Mouse (Mus musculus): ENCODE results near the gene Adgrf5.
"Not testable (repeated sequence)": the region's sequence is repeated elsewhere in the genome, so short reads cannot be mapped to it uniquely, and the experiment has no call there.

The Adgrf5 gene

GRCm38 (mm10) chr17:43460245-43461181 lies 100.3 kb downstream of the Adgrf5 start:
- peak; percentile 41 for DNase-seq (ENCODE audit: low spot score)

GRCm38 (mm10) chr17:43470039-43470438 lies 109.8 kb downstream of the Adgrf5 start:
- DNase-seq (ENCODE audit: low spot score), result no peak

- DNase-seq (ENCODE audit: low spot score), result no peak
These were observed 112.3 kb downstream of the Adgrf5 start for GRCm38 (mm10) chr17:43472558-43472957.

GRCm38 (mm10) chr17:43474775-43475174 lies 114.5 kb downstream of the Adgrf5 start:
- DNase-seq (ENCODE audit: low spot score), result no peak

GRCm38 (mm10) chr17:43477621-43478020 lies 117.4 kb downstream of the Adgrf5 start:
- no peak for DNase-seq (ENCODE audit: low spot score)

- no peak for DNase-seq (ENCODE audit: low spot score)
These were observed 125.7 kb downstream of the Adgrf5 start for GRCm38 (mm10) chr17:43485982-43486381.

GRCm38 (mm10) chr17:43488439-43489151 lies 128.3 kb downstream of the Adgrf5 start:
- DNase-seq (ENCODE audit: low spot score), result no peak

GRCm38 (mm10) chr17:43490371-43490770 lies 130.1 kb downstream of the Adgrf5 start:
- DNase-seq (ENCODE audit: low spot score), result not testable (repeated sequence)

- DNase-seq (ENCODE audit: low spot score), result no peak
These were observed 135.3 kb downstream of the Adgrf5 start for GRCm38 (mm10) chr17:43495502-43495901.

- DNase-seq (ENCODE audit: low spot score), result no peak
These were observed 137.3 kb downstream of the Adgrf5 start for GRCm38 (mm10) chr17:43497521-43497920.

GRCm38 (mm10) chr17:43500513-43500912 lies 140.3 kb downstream of the Adgrf5 start:
- no peak for DNase-seq (ENCODE audit: low spot score)

GRCm38 (mm10) chr17:43501223-43501622 lies 141.0 kb downstream of the Adgrf5 start:
- no peak for DNase-seq (ENCODE audit: low spot score)

- no peak for DNase-seq (ENCODE audit: low spot score)
These were observed 141.4 kb downstream of the Adgrf5 start for GRCm38 (mm10) chr17:43501631-43502030.

GRCm38 (mm10) chr17:43502592-43502991 lies 142.3 kb downstream of the Adgrf5 start, which contains the start of gene Mep1a:
Mep1a (minus strand) TSS chr17:43502812.
- DNase-seq (ENCODE audit: low spot score), result no peak

GRCm38 (mm10) chr17:43503861-43504593 lies 143.8 kb downstream of the Adgrf5 start:
- DNase-seq (ENCODE audit: low spot score), result no peak

GRCm38 (mm10) chr17:43504594-43504934 lies 144.3 kb downstream of the Adgrf5 start:
- DNase-seq (ENCODE audit: low spot score), result no peak
